Mouse (Mus musculus) hindbrain, postnatal 0 days (tissue): ENCODE results near the gene Inha. TPM values are rescaled to one million over a fixed set of nuclear protein-coding genes. Genes with fewer than 3 reads are reported as not detected.

Source experiments
- ATAC-seq: fragments of 200-750 bp; cut with Nextera tagmentation; 2 replicates; pipeline ENCODE4 v1.8.0; 2017; ENCODE audit warnings: mild to moderate bottlenecking, moderate TSS enrichment, moderate library complexity
- DNase-seq: peaks from one replicate; pipeline ENCODE4 v3.0.0-alpha.2; 2015; ENCODE audit warnings: low spot score
- H3K27ac ChIP-seq: fragments of 300-500 bp; sonication (generic); 2 replicates; pipeline ENCODE4 v1.5.1; 2014; ENCODE audit warnings: mild to moderate bottlenecking
- H3K27me3 ChIP-seq: fragments of 300-500 bp; sonication (generic); 2 replicates; pipeline ENCODE4 v1.6.1; 2014; ENCODE audit warnings: low read length, mixed read lengths; ENCODE audit not compliant: insufficient read depth
- H3K36me3 ChIP-seq: fragments of 300-500 bp; sonication (generic); 2 replicates; pipeline ENCODE4 v1.6.1; 2014; ENCODE audit warnings: low read length, mixed read lengths; ENCODE audit not compliant: insufficient read depth
- H3K4me1 ChIP-seq: fragments of 300-500 bp; sonication (generic); 2 replicates; pipeline ENCODE4 v1.6.1; 2014; ENCODE audit warnings: antibody characterized with exemption, low read length, mixed read lengths; ENCODE audit not compliant: insufficient read depth
- H3K4me2 ChIP-seq: fragments of 300-500 bp; sonication (generic); 2 replicates; pipeline ENCODE4 v1.6.1; 2014; ENCODE audit warnings: low read depth, mild to moderate bottlenecking, low read length, moderate library complexity, mixed read lengths
- H3K4me3 ChIP-seq: fragments of 300-500 bp; sonication (generic); 2 replicates; pipeline ENCODE4 v1.5.1; 2014; ENCODE audit warnings: low read length
- H3K9ac ChIP-seq: fragments of 300-500 bp; sonication (generic); replicated peaks from 2 replicates; pipeline ENCODE4 v1.6.1; 2014; ENCODE audit warnings: mild to moderate bottlenecking, low read length, moderate library complexity, mixed read lengths
- H3K9me3 ChIP-seq: fragments of 300-500 bp; sonication (generic); 2 replicates; pipeline ENCODE4 v1.6.1; 2016; ENCODE audit warnings: low read length, mixed read lengths
- CTCF ChIP-seq: IDR thresholded peaks from 2 replicates; pipeline ENCODE4 v1.5.1; 2016; ENCODE audit warnings: antibody characterized with exemption, control low read depth, low read depth
- WGBS: fragments of 180-500 bp; shearing (Covaris S2); extraction: QIAGEN DNeasy Blood & Tissue Kit; methylation state at CpG from one replicate; pipeline ENCODE4 v1.1.7; 2014; 5-methylcytosine and 5-hydroxymethylcytosine counted together
- polyA plus RNA-seq: library from polyadenylated mRNA; unstranded; fragments of >200 nt; fragmentation: Nextera tagmentation; extraction: Ambion mirVana; gene quantifications from 2 replicates; pipeline ENCODE4 v1.2.1, GENCODE M21; 2015
- total RNA-seq: library from RNA; depleted of rRNA; stranded (reverse); fragments of >200 nt; gene quantifications from 2 replicates; pipeline ENCODE4 v1.2.3, GENCODE M21; 2014

Inha gene
- total and polyA plus RNA-seq, 2 experiments from 2014 or later, result 20.3 to 28.9 TPM

DNA sequence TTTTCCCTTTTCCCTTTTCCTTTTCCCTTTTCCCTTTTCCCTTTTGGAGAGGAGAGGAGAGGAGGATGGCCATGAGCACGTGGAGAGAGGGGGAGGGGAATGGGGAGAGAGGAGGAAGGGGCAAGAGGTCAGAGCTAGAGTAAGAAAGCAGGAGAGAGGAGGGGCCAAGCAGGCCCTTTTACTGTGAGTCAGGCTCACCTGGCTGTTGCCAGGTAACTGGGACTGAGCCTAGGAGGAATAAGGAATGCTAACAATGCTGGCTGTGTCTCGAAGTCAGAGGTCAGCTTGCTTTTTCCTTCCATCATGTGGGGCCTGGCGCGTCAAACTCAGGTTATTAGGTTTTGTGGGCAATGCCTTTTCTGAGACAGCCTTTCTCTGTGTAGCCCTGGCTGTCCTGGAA lies 11.1 kb downstream of the Inha start:
- H3K4me1 ChIP-seq, result peaks cover 3% of the 10 kb centered on the region; the same call in 1 of the 2 replicates
- no peaks in the 10 kb centered on the region for H3K9me3 ChIP-seq
- H3K36me3 ChIP-seq, result no peaks in the 10 kb centered on the region
- TF ChIP-seq CTCF, result no peak
- ATAC-seq, result no peak
- no peak overlapping the region for H3K4me3 ChIP-seq
- H3K27me3 ChIP-seq, result no peaks in the 10 kb centered on the region
- 64% methylated on average over 3 of the region's 4 CpGs for WGBS
- H3K27ac ChIP-seq, result no peak overlapping the region; the same call in 1 of the 2 replicates
- H3K4me2 ChIP-seq, result no peak overlapping the region
- no peak overlapping the region for H3K9ac ChIP-seq
- no peak for DNase-seq

GRCm38 (mm10) chr1:75518427-75518826 lies 11.6 kb downstream of the Inha start:
- WGBS, result 91% methylated on average over 4 of the region's 4 CpGs
- no peak for DNase-seq

GRCm38 (mm10) chr1:75519576-75519975 lies 12.7 kb downstream of the Inha start:
- H3K4me1 ChIP-seq, result peaks cover 3% of the 10 kb centered on the region; the same call in 1 of the 2 replicates
- WGBS, result 54% methylated on average over 5 of the region's 5 CpGs
- H3K4me2 ChIP-seq, result no peak overlapping the region
- H3K27me3 ChIP-seq, result no peaks in the 10 kb centered on the region
- no peaks in the 10 kb centered on the region for H3K36me3 ChIP-seq
- no peak overlapping the region for H3K9ac ChIP-seq
- H3K9me3 ChIP-seq, result no peaks in the 10 kb centered on the region
- no peak overlapping the region for H3K4me3 ChIP-seq
- no peak for TF ChIP-seq CTCF
- no peak for ATAC-seq
- H3K27ac ChIP-seq, result no peak overlapping the region
- no peak for DNase-seq

More at GRCm38 (mm10) chr1:75518427-75518826, 11.6 kb downstream of the Inha start:
- no peaks in the 10 kb centered on the region for H3K36me3 ChIP-seq
- no peak overlapping the region for H3K9ac ChIP-seq
- no peak overlapping the region; the same call in 1 of the 2 replicates for H3K27ac ChIP-seq
- H3K9me3 ChIP-seq, result no peaks in the 10 kb centered on the region
- peaks cover 3% of the 10 kb centered on the region; the same call in 1 of the 2 replicates for H3K4me1 ChIP-seq
- no peaks in the 10 kb centered on the region for H3K27me3 ChIP-seq
- TF ChIP-seq CTCF, result no peak
- H3K4me2 ChIP-seq, result no peak overlapping the region
- no peak for ATAC-seq
- H3K4me3 ChIP-seq, result no peak overlapping the region

DNA sequence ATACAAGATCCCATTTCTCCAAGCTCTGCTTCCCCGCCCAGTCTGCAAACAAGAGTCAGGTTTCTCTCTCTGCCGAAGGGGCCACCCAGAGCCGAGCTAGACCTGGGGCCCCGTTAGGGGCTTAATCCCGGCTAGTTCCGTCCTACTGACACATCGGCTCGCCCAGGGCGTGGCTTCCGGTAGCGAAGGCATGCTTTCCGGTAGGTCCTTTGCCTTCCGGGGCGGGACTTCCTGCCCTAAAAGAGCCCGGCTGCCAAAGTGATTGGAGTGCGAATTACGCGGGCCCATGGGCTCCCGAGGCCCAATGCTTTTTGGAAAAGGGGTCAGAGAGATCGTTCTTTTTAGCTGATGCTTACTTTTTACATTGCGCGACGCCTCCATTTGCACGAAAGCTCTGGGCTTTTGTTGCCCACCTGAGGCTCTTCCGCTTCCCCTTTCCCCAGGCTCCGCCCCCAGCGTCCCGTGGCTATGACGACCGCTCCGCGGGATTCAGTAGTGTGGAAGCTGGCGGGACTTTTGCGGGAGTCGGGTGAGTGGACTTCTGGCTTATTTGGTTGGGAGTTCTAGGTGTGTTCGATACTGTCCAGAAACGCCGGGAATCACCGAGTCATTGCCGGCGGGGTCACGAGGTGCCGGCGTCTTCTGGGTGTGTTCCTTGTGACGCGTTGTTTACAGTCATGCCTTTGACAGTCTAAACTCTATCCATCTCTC lies 14.6 kb downstream of the Inha start, which contains the start of gene Stk11ip:
Gene Stk11ip, plus strand, starts transcription at position 209 of the 711 bp plus-strand sequence.
- Histone ChIP-seq H3K4me2 (peak within 1 kb of the TSS; percentile 77), H3K36me3 (peaks cover 7% of the 10 kb centered on the region), H3K4me1 (peaks cover 3% of the 10 kb centered on the region; the same call in 1 of the 2 replicates), H3K27ac (peak within 1 kb of the TSS; percentile 87), H3K4me3 (peak within 1 kb of the TSS; percentile 52), H3K27me3 (no peaks in the 10 kb centered on the region), H3K9me3 (no peaks in the 10 kb centered on the region), H3K9ac (peak within 1 kb of the TSS; percentile 40)
- ATAC-seq (peak; percentile 97), DNase-seq (peak; percentile 97)
- under 1% methylated on average over 46 of the region's 46 CpGs for WGBS
- TF ChIP-seq CTCF, result no peak

GRCm38 (mm10) chr1:75524679-75525078 lies 17.8 kb downstream of the Inha start:
- no peak for DNase-seq
- WGBS, result 92% methylated on average over 7 of the region's 7 CpGs
- H3K4me3 ChIP-seq, result no peak overlapping the region
- H3K27me3 ChIP-seq, result no peaks in the 10 kb centered on the region
- no peak for TF ChIP-seq CTCF
- H3K4me1 ChIP-seq, result peaks cover 3% of the 10 kb centered on the region; the same call in 1 of the 2 replicates
- H3K9ac ChIP-seq, result 0 out of 2 replicates have a peak overlapping the region, but pooled peaks have one; percentile 13
- H3K27ac ChIP-seq, result no peak overlapping the region
- ATAC-seq, result no peak
- no peaks in the 10 kb centered on the region for H3K9me3 ChIP-seq
- peaks cover 28% of the 10 kb centered on the region for H3K36me3 ChIP-seq
- no peak overlapping the region for H3K4me2 ChIP-seq

DNA sequence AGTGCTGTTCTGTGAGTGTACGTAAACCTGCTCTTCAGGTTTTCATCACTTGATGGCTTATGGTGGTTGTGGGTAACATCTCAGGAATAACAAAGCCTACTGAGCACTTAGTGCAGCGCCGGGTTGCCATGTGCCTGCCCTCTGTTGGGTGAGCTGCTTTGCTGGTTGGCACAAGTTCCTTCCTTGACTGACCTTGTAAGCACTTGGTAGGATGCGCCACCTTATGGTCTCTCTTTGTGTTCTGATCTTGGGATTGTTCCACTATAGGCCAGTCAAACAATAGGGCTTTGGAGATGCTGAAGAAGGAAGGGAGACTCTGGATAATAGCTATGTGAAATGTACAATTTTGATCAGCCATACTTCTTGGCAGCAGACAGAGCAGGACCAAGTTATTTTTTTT lies 23.7 kb downstream of the Inha start:
- Histone ChIP-seq H3K36me3 (peaks cover 66% of the 10 kb centered on the region), H3K27me3 (no peaks in the 10 kb centered on the region), H3K4me3 (no peak overlapping the region), H3K27ac (no peak overlapping the region), H3K4me2 (no peak overlapping the region), H3K9ac (no peak overlapping the region), H3K4me1 (no peaks in the 10 kb centered on the region), H3K9me3 (no peaks in the 10 kb centered on the region)
- TF ChIP-seq CTCF, result no peak; the same call in 1 of the 2 replicates
- ATAC-seq (no peak), DNase-seq (no peak)
- WGBS, result 72% methylated on average over 4 of the region's 4 CpGs
